Mouse (Mus musculus): ENCODE measurements around the gene Fto.

GRCm38 (mm10) chr8:91326946-91327345 is 13.6 kb downstream of the Fto start:
- no peak for TF ChIP-seq CTCF (IDR thresholded peaks at IDR 0.05; ENCODE audit: low read depth, low read length)
- no peak for TF ChIP-seq TAL1 (conservative IDR thresholded peaks at IDR 0.05; ENCODE audit: low read depth, low read length)
- TF ChIP-seq POLR2AphosphoS5 (IDR thresholded peaks at IDR 0.05; ENCODE audit: insufficient replicate concordance, low read depth, low read length), result no peak
- no peak for TF ChIP-seq GATA2 (IDR thresholded peaks at IDR 0.05; ENCODE audit: borderline replicate concordance, low read depth, low read length)
- no peak for TF ChIP-seq GATA1 (IDR thresholded peaks at IDR 0.05; ENCODE audit: borderline replicate concordance, low read length)

Data from G1E (cell line).